Mouse (Mus musculus) ES-CJ7 (cell line): ENCODE data around the gene Klf13.

Experiments
- DNase-seq: peaks from one replicate; pipeline ENCODE4 v3.0.0; 2011; ENCODE audit warnings: low read depth, low spot score

Klf13 gene

GRCm38 (mm10) chr7:63908496-63909285, 30.0 kb downstream of the Klf13 start:
- DNase-seq, result peak; percentile 88

GRCm38 (mm10) chr7:63907778-63908495, 30.8 kb downstream of the Klf13 start:
- no peak for DNase-seq

- no peak for DNase-seq
These were observed 33.1 kb downstream of the Klf13 start for GRCm38 (mm10) chr7:63905642-63906041.

GRCm38 (mm10) chr7:63905190-63905589, 33.5 kb downstream of the Klf13 start:
- no peak for DNase-seq

GRCm38 (mm10) chr7:63903635-63904380, 34.9 kb downstream of the Klf13 start:
- no peak for DNase-seq

- DNase-seq, result no peak
These were observed 36.0 kb downstream of the Klf13 start for GRCm38 (mm10) chr7:63902604-63903210.

- no peak for DNase-seq
These were observed 36.8 kb downstream of the Klf13 start for GRCm38 (mm10) chr7:63901942-63902341.

GRCm38 (mm10) chr7:63901346-63901745, 37.4 kb downstream of the Klf13 start:
- DNase-seq, result no peak

- DNase-seq, result no peak
These were observed 38.3 kb downstream of the Klf13 start for GRCm38 (mm10) chr7:63900411-63900810.

GRCm38 (mm10) chr7:63899925-63900324, 38.8 kb downstream of the Klf13 start:
- DNase-seq, result no peak

GRCm38 (mm10) chr7:63898201-63898600, 40.5 kb downstream of the Klf13 start:
- no peak for DNase-seq

- no peak for DNase-seq
These were observed 41.1 kb downstream of the Klf13 start for GRCm38 (mm10) chr7:63897655-63898054.

- peak; percentile 79 for DNase-seq
These were observed 41.7 kb downstream of the Klf13 start for GRCm38 (mm10) chr7:63896968-63897468.

- no peak for DNase-seq
These were observed 42.3 kb downstream of the Klf13 start for GRCm38 (mm10) chr7:63896276-63896967.

- no peak for DNase-seq
These were observed 43.5 kb downstream of the Klf13 start for GRCm38 (mm10) chr7:63895223-63895622.

- DNase-seq, result no peak
These were observed 44.1 kb downstream of the Klf13 start for GRCm38 (mm10) chr7:63894662-63895061.

GRCm38 (mm10) chr7:63893729-63894128, 45.0 kb downstream of the Klf13 start:
- no peak for DNase-seq

- no peak for DNase-seq
These were observed 45.5 kb downstream of the Klf13 start for GRCm38 (mm10) chr7:63893201-63893600.

- DNase-seq, result no peak
These were observed 47.1 kb downstream of the Klf13 start for GRCm38 (mm10) chr7:63891488-63892075.

GRCm38 (mm10) chr7:63889116-63889975, 49.4 kb downstream of the Klf13 start:
- DNase-seq, result peak; percentile 78
